Mouse (Mus musculus) G1E (cell line): ENCODE data around the gene Rnf20. TPM values are rescaled to one million over a fixed set of nuclear protein-coding genes. Genes with fewer than 3 reads are reported as not detected.
A peak's percentile ranks its signal among the peaks of the same experiment; 100 is the strongest.
"Not testable (repeated sequence)": the region's sequence is repeated elsewhere in the genome, so short reads cannot be mapped to it uniquely, and the experiment has no call there.

Source experiments
- ATAC-seq: 2 replicates; pipeline ENCODE4 v1.8.0; 2016; ENCODE audit warnings: mild to moderate bottlenecking; ENCODE audit not compliant: insufficient number of reproducible peaks, poor library complexity, low FRiP score, severe bottlenecking; ENCODE audit errors: extremely low read depth
- DNase-seq: peaks from one replicate; pipeline ENCODE4 v3.0.0; 2012; ENCODE audit warnings: low spot score
- H3K27me3 ChIP-seq: 2 replicates; pipeline ENCODE4 v1.6.1; 2012; ENCODE audit warnings: mild to moderate bottlenecking, low read length, inconsistent platforms; ENCODE audit not compliant: insufficient read depth
- H3K36me3 ChIP-seq: replicated peaks from 2 replicates; pipeline ENCODE3; 2012; ENCODE audit warnings: mild to moderate bottlenecking, inconsistent platforms
- H3K4me1 ChIP-seq: 2 replicates; pipeline ENCODE4 v1.6.1; 2012; ENCODE audit warnings: low read depth, low read length, inconsistent platforms, mixed read lengths; ENCODE audit not compliant: insufficient read depth
- H3K4me3 ChIP-seq: 2 replicates; pipeline ENCODE4 v1.5.1; 2012; ENCODE audit warnings: low read depth, mild to moderate bottlenecking, inconsistent platforms, low read length, moderate library complexity, mixed read lengths
- H3K9me3 ChIP-seq: replicated peaks from 2 replicates; pipeline ENCODE4 v1.6.1; 2012; ENCODE audit warnings: inconsistent platforms
- CTCF ChIP-seq: IDR thresholded peaks from 2 replicates; pipeline ENCODE4 v1.5.1; 2012; ENCODE audit warnings: low read depth, low read length, inconsistent platforms, mixed read lengths
- GATA1 ChIP-seq: IDR thresholded peaks from 2 replicates; pipeline ENCODE4 v1.6.1; 2012; ENCODE audit warnings: borderline replicate concordance, low read length, inconsistent platforms, mixed read lengths
- GATA2 ChIP-seq: IDR thresholded peaks from 2 replicates; pipeline ENCODE4 v1.6.1; 2012; ENCODE audit warnings: low read depth, low read length, inconsistent platforms, borderline replicate concordance
- POLR2AphosphoS5 ChIP-seq: IDR thresholded peaks from 2 replicates; pipeline ENCODE4 v1.6.1; 2012; ENCODE audit warnings: low read depth, low read length, inconsistent platforms; ENCODE audit not compliant: insufficient replicate concordance
- TAL1 ChIP-seq: conservative IDR thresholded peaks from 2 replicates; pipeline ENCODE4 v1.6.1; 2012; ENCODE audit warnings: low read depth, low read length, inconsistent platforms, mixed read lengths
- polyA plus RNA-seq: library from polyadenylated mRNA; stranded (reverse); fragments of >175 nt; gene quantifications from 2 replicates; pipeline ENCODE4 v1.2.3, GENCODE M21; 2012
- total RNA-seq, 2 experiments: library from RNA; stranded (forward) in 1 of 2; stranded (reverse) in 1 of 2; fragments of 200-1000 nt in 1 of 2; fragments of >200 nt in 1 of 2; fragmentation: Nextera tagmentation in 1 of 2; gene quantifications; 2 replicates each; pipeline ENCODE4 v1.2.3; 2014 to 2017

Gene Rnf20
- total and polyA plus RNA-seq, 3 experiments = 33.6 to 123 (median 95.7) TPM

DNA sequence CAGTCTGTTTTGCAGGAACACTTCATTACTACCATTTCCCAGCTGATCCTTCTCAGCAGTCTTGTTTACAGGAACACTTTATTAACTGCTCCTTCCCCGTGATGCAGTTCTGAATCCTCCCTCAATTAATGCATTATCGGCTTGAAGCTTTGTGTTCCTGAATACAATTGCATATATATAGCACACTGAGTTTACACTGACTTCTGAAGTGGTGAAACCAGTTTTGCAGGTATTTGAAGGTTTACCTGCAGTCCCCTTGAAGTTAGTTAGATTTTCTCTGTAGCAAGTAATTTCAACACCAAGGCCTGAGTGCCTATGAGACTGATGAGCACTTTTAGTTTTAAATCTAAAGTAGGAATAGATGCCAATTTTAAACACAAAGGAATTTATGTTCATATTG lies 9.5 kb upstream of the Rnf20 start:
- H3K9me3 ChIP-seq = no peaks in the 10 kb centered on the region
- H3K36me3 ChIP-seq = no peaks in the 10 kb centered on the region
- no peaks in the 10 kb centered on the region for H3K27me3 ChIP-seq
- DNase-seq (no peak), ATAC-seq (no peak)
- TF ChIP-seq GATA1 = no peak
- TF ChIP-seq CTCF = no peak
- TF ChIP-seq POLR2AphosphoS5 = no peak
- TF ChIP-seq GATA2 = no peak
- TF ChIP-seq TAL1 = no peak
- peaks cover 20% of the 10 kb centered on the region for H3K4me1 ChIP-seq
- no peak overlapping the region for H3K4me3 ChIP-seq

GRCm38 (mm10) chr4:49623916-49624315 lies 7.9 kb upstream of the Rnf20 start:
- no peak overlapping the region for H3K4me3 ChIP-seq
- no peak for ATAC-seq
- H3K27me3 ChIP-seq = no peaks in the 10 kb centered on the region
- H3K36me3 ChIP-seq = no peaks in the 10 kb centered on the region
- DNase-seq = no peak
- H3K4me1 ChIP-seq = peaks cover 24% of the 10 kb centered on the region
- H3K9me3 ChIP-seq = no peaks in the 10 kb centered on the region
- TF ChIP-seq GATA2 = no peak
- no peak for TF ChIP-seq CTCF
- no peak for TF ChIP-seq TAL1
- no peak for TF ChIP-seq GATA1
- no peak for TF ChIP-seq POLR2AphosphoS5

- not testable (repeated sequence) for H3K36me3 ChIP-seq, H3K4me3 ChIP-seq, ATAC-seq, H3K27me3 ChIP-seq, H3K9me3 ChIP-seq, DNase-seq
- peaks cover 21% of the 10 kb centered on the region for H3K4me1 ChIP-seq
Measured at GRCm38 (mm10) chr4:49624969-49625368, 6.8 kb upstream of the Rnf20 start.

GRCm38 (mm10) chr4:49626973-49627372 lies 4.8 kb upstream of the Rnf20 start:
- ATAC-seq (peak; percentile 19; the same call in 1 of the 2 replicates), DNase-seq (peak; percentile 57)
- no peaks in the 10 kb centered on the region for H3K27me3 ChIP-seq
- H3K4me3 ChIP-seq = no peak overlapping the region
- no peaks in the 10 kb centered on the region for H3K36me3 ChIP-seq
- H3K4me1 ChIP-seq = peaks cover 25% of the 10 kb centered on the region
- H3K9me3 ChIP-seq = no peaks in the 10 kb centered on the region
- TF ChIP-seq POLR2AphosphoS5 = no peak
- peak; percentile 67 for TF ChIP-seq CTCF

GRCm38 (mm10) chr4:49628941-49629340 lies 2.9 kb upstream of the Rnf20 start:
- ATAC-seq = no peak
- Histone ChIP-seq H3K27me3 (no peaks in the 10 kb centered on the region), H3K4me1 (peaks cover 32% of the 10 kb centered on the region), H3K4me3 (no peak overlapping the region), H3K36me3 (peaks cover 5% of the 10 kb centered on the region), H3K9me3 (no peaks in the 10 kb centered on the region)
- TF ChIP-seq CTCF (no peak), GATA1 (no peak), POLR2AphosphoS5 (no peak), GATA2 (no peak), TAL1 (no peak)
- DNase-seq = no peak

DNA sequence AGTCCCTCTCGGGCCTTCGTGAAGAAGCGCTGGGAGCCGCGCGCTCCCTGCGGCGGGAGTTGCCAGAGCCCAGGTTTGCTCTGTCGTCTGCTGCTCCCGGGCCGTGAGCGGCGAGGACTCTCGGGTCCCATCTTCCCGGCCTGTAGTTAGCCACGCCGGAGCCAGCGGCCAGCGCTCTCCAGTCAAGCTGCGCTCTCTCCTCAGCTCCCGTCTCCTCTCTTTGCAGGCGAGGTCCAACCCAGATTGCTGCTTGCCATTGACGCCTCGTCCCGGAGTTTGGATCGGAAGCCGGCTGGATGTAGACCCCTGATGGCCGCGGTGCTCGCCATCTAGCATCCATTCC lies 304 bp downstream of the Rnf20 start:
- Histone ChIP-seq H3K4me3 (peak overlapping the region; percentile 80), H3K36me3 (peaks cover 37% of the 10 kb centered on the region), H3K27me3 (no peaks in the 10 kb centered on the region), H3K4me1 (peaks cover 25% of the 10 kb centered on the region), H3K9me3 (no peaks in the 10 kb centered on the region)
- DNase-seq (no peak), ATAC-seq (no peak)
- TF ChIP-seq GATA1 = no peak

GRCm38 (mm10) chr4:49637821-49638220 lies 6.0 kb downstream of the Rnf20 start:
- no peak for ATAC-seq
- TF ChIP-seq GATA2 = no peak
- TF ChIP-seq POLR2AphosphoS5 = no peak
- H3K36me3 ChIP-seq = peaks cover 85% of the 10 kb centered on the region

More at GRCm38 (mm10) chr4:49637821-49638220, 6.0 kb downstream of the Rnf20 start:
- DNase-seq = no peak
- Histone ChIP-seq H3K4me1 (peaks cover 24% of the 10 kb centered on the region), H3K9me3 (no peaks in the 10 kb centered on the region), H3K27me3 (no peaks in the 10 kb centered on the region), H3K4me3 (no peak overlapping the region)
